Mouse (Mus musculus): ENCODE data around the gene Olfr148. TPM values are rescaled to one million over a fixed set of nuclear protein-coding genes. Genes with fewer than 3 reads are reported as not detected.

Olfr148 gene
- total RNA-seq, 1 experiment from 2014 or later = not detected

Other genes starting within 250 kb of the Olfr148 start
- 0.87 TPM in 1 of 2 replicates, not detected in the other for gene Olfr951, start 223.2 kb upstream of the Olfr148 start, total RNA-seq (2017)
- gene Olfr952, start 183.5 kb upstream of the Olfr148 start, total RNA-seq (2017) = not detected in 2 replicates
- gene Olfr954, start 154.0 kb upstream of the Olfr148 start, total RNA-seq (2017) = not detected in 2 replicates
- gene Olfr955, start 138.7 kb upstream of the Olfr148 start, total RNA-seq (2017) = not detected in 2 replicates
- gene Olfr44, start 116.7 kb upstream of the Olfr148 start, total RNA-seq (2017) = not detected in 2 replicates
- gene Olfr957, start 94.8 kb upstream of the Olfr148 start, total RNA-seq (2017) = not detected in 2 replicates
- not detected in 2 replicates for gene Olfr958, start 56.6 kb upstream of the Olfr148 start, total RNA-seq (2017)
- not detected in 2 replicates for gene Olfr959, start 35.1 kb upstream of the Olfr148 start, total RNA-seq (2017)
- gene AW551984, start 6.3 kb upstream of the Olfr148 start, total RNA-seq (2017) = not detected in 2 replicates
- not detected in 2 replicates for gene Olfr960, start 10.7 kb downstream of the Olfr148 start, total RNA-seq (2017)
- not detected in 2 replicates for gene Olfr961, start 34.4 kb downstream of the Olfr148 start, total RNA-seq (2017)
- not detected in 2 replicates for gene Olfr963, start 56.5 kb downstream of the Olfr148 start, total RNA-seq (2017)
- gene Olfr149, start 96.5 kb downstream of the Olfr148 start, total RNA-seq (2017) = not detected in 2 replicates
- gene Olfr965, start 100.7 kb downstream of the Olfr148 start, total RNA-seq (2017) = not detected in 2 replicates
- not detected in 2 replicates for gene Olfr150, start 120.3 kb downstream of the Olfr148 start, total RNA-seq (2017)
- gene Olfr967, start 135.6 kb downstream of the Olfr148 start, total RNA-seq (2017) = not detected in 2 replicates
- gene Olfr968, start 172.6 kb downstream of the Olfr148 start, total RNA-seq (2017) = not detected in 2 replicates
- gene Olfr969, start 180.3 kb downstream of the Olfr148 start, total RNA-seq (2017) = not detected in 2 replicates
- not detected in 2 replicates for gene Olfr970, start 198.2 kb downstream of the Olfr148 start, total RNA-seq (2017)
- not detected in 2 replicates for gene Olfr971, start 226.2 kb downstream of the Olfr148 start, total RNA-seq (2017)